Mouse (Mus musculus): Measurements from ENCODE around the gene Ren1. TPM values are rescaled to one million over a fixed set of nuclear protein-coding genes. Genes with fewer than 3 reads are reported as not detected.
"Not testable (repeated sequence)": the region's sequence is repeated elsewhere in the genome, so short reads cannot be mapped to it uniquely, and the experiment has no call there.

The Ren1 gene
- polyA plus RNA-seq, 1 experiment from 2014 or later: 1.3 TPM

DNA sequence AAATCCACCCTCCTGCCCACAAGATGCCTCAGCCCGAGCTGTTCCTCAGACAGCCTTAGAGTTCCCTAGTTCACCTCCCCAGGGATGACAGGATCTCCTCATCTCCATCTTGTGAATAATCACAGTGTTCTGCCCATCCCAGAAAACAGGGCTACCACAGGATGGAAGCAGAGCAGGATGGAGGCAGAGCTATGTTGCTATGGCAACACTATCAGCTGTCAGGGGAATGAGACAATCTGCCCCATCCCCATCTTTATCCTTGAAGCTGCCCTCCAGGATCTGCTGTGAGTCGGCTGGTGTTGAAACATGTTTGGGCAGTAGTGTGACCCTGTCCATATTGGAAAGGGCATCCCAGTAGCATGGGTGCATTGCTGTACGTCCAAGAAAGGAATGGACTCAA is 19.2 kb upstream of the Ren1 start:
- Histone ChIP-seq H3K4me2 (replicated peaks; ENCODE audit: low read depth, low read length) (no peak overlapping the region), H3K27me3 (replicated peaks; ENCODE audit: insufficient read depth, low read length) (no peaks in the 10 kb centered on the region), H3K4me3 (ENCODE audit: low read depth, low read length) (no peak overlapping the region), H3K9me3 (ENCODE audit: low read length) (no peaks in the 10 kb centered on the region), H3K9ac (replicated peaks; ENCODE audit: low read depth) (no peak overlapping the region), H3K4me1 (ENCODE audit: insufficient read depth, low read depth, low read length) (peaks cover 17% of the 10 kb centered on the region; the same call in 1 of the 2 replicates), H3K36me3 (ENCODE audit: insufficient read depth, low read length) (no peaks in the 10 kb centered on the region), H3K27ac (ENCODE audit: low read length) (no peak overlapping the region)
- DNase-seq (ENCODE audit: low spot score) (no peak), ATAC-seq (no peak)
- TF ChIP-seq EP300 (IDR thresholded peaks at IDR 0.05) (no peak), CTCF (IDR thresholded peaks at IDR 0.05) (no peak)
- WGBS: 59% methylated on average over 3 of the region's 3 CpGs

DNA sequence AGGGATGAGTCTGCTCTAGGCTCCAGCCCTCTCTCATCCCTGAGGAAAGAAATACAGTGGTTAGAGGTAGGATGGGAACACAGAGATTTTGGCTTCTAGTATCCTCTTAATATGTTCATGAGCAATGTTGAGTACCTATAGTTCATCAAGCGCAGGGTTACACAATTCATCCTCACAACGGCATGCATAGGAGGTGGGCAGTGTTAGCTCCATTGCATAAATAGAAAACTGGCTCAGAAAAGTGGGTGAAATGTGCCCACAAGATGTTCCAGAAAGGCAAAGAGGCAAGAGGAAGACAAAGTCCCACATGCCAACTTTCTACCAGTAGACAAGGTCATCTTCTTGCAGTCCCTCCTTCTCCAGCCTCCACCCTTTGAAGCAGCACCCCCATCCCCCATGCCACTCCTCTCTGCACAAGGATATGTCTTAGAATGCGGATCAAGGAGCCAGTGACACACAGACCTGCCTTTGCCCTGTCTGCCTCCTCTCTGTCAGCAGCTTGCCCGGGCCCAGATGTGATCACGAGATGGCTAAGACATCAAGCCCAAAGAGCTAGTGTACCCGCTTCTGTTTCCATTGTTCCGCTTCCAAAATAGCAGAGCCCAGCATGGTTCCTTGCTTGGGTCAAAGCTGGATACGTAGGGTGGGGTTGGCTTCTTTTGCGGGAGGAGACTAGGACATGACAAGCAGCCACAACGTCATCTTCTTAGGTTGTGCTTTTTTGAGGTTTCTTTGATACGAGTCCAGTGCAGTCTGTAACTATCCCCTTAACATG is 17.5 kb upstream of the Ren1 start:
- no peak for TF ChIP-seq EP300 (IDR thresholded peaks at IDR 0.05)
- no peak for TF ChIP-seq CTCF (IDR thresholded peaks at IDR 0.05)
- no peak overlapping the region for H3K9ac ChIP-seq (replicated peaks; ENCODE audit: low read depth)
- ATAC-seq: no peak
- DNase-seq (ENCODE audit: low spot score): no peak
- no peak overlapping the region for H3K27ac ChIP-seq (ENCODE audit: low read length)
- no peaks in the 10 kb centered on the region for H3K9me3 ChIP-seq (ENCODE audit: low read length)
- H3K4me2 ChIP-seq (replicated peaks; ENCODE audit: low read depth, low read length): no peak overlapping the region
- WGBS: 85% methylated on average over 11 of the region's 11 CpGs
- peaks cover 17% of the 10 kb centered on the region; the same call in 1 of the 2 replicates for H3K4me1 ChIP-seq (ENCODE audit: insufficient read depth, low read depth, low read length)
- H3K4me3 ChIP-seq (ENCODE audit: low read depth, low read length): no peak overlapping the region
- H3K27me3 ChIP-seq (replicated peaks; ENCODE audit: insufficient read depth, low read length): no peaks in the 10 kb centered on the region
- H3K36me3 ChIP-seq (ENCODE audit: insufficient read depth, low read length): no peaks in the 10 kb centered on the region

- TF ChIP-seq CTCF (IDR thresholded peaks at IDR 0.05): no peak
These were observed 16.4 kb upstream of the Ren1 start for GRCm38 (mm10) chr1:133333937-133334336.

DNA sequence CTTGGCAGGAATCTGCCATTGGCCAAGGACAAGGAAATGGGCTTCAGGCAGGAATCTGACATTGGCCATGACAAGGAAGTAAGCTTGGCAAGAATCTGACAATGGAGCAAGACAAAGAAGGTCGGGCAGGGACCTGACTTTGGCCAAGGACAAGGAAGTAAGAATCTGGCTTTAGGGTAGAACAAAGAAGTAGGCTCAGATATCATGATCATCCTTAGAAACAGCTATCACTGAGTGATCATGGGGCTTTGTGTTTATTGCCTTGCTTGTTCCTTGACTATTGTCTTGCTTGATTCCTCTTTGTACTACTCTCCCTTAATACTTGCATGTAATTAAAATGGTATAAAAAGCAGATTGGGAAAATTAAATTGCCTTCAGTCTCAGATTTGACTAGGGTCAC is 9.9 kb upstream of the Ren1 start:
- 50% methylated on average over 1 of the region's 1 CpGs for WGBS
- not testable (repeated sequence) for H3K4me1 ChIP-seq (ENCODE audit: insufficient read depth, low read depth, low read length); H3K27me3 ChIP-seq (replicated peaks; ENCODE audit: insufficient read depth, low read length); H3K4me3 ChIP-seq (ENCODE audit: low read depth, low read length); H3K36me3 ChIP-seq (ENCODE audit: insufficient read depth, low read length); DNase-seq (ENCODE audit: low spot score); H3K4me2 ChIP-seq (replicated peaks; ENCODE audit: low read depth, low read length); H3K9me3 ChIP-seq (ENCODE audit: low read length); H3K9ac ChIP-seq (replicated peaks; ENCODE audit: low read depth); ATAC-seq; H3K27ac ChIP-seq (ENCODE audit: low read length)

More at GRCm38 (mm10) chr1:133333937-133334336, 16.4 kb upstream of the Ren1 start:
- Histone ChIP-seq H3K4me2 (replicated peaks; ENCODE audit: low read depth, low read length) (no peak overlapping the region), H3K27ac (ENCODE audit: low read length) (no peak overlapping the region), H3K36me3 (ENCODE audit: insufficient read depth, low read length) (no peaks in the 10 kb centered on the region), H3K9ac (replicated peaks; ENCODE audit: low read depth) (no peak overlapping the region), H3K4me1 (ENCODE audit: insufficient read depth, low read depth, low read length) (peaks cover 9% of the 10 kb centered on the region; the same call in 1 of the 2 replicates), H3K4me3 (ENCODE audit: low read depth, low read length) (no peak overlapping the region), H3K9me3 (ENCODE audit: low read length) (no peaks in the 10 kb centered on the region), H3K27me3 (replicated peaks; ENCODE audit: insufficient read depth, low read length) (no peaks in the 10 kb centered on the region)
- DNase-seq (ENCODE audit: low spot score) (no peak), ATAC-seq (no peak)
- WGBS: 73% methylated on average over 6 of the region's 6 CpGs

- TF ChIP-seq CTCF (IDR thresholded peaks at IDR 0.05) (no peak), EP300 (IDR thresholded peaks at IDR 0.05) (no peak)
- H3K27ac ChIP-seq (ENCODE audit: low read length): no peak overlapping the region
- no peaks in the 10 kb centered on the region for H3K27me3 ChIP-seq (replicated peaks; ENCODE audit: insufficient read depth, low read length)
- no peaks in the 10 kb centered on the region for H3K9me3 ChIP-seq (ENCODE audit: low read length)
- H3K4me2 ChIP-seq (replicated peaks; ENCODE audit: low read depth, low read length): no peak overlapping the region
- ATAC-seq (no peak), DNase-seq (ENCODE audit: low spot score) (no peak)
- no peaks in the 10 kb centered on the region for H3K36me3 ChIP-seq (ENCODE audit: insufficient read depth, low read length)
- H3K4me1 ChIP-seq (ENCODE audit: insufficient read depth, low read depth, low read length): no peaks in the 10 kb centered on the region
- 85% methylated on average over 2 of the region's 2 CpGs for WGBS
- no peak overlapping the region for H3K9ac ChIP-seq (replicated peaks; ENCODE audit: low read depth)
- H3K4me3 ChIP-seq (ENCODE audit: low read depth, low read length): no peak overlapping the region
These were observed 6.0 kb upstream of the Ren1 start for GRCm38 (mm10) chr1:133344357-133344756.

DNA sequence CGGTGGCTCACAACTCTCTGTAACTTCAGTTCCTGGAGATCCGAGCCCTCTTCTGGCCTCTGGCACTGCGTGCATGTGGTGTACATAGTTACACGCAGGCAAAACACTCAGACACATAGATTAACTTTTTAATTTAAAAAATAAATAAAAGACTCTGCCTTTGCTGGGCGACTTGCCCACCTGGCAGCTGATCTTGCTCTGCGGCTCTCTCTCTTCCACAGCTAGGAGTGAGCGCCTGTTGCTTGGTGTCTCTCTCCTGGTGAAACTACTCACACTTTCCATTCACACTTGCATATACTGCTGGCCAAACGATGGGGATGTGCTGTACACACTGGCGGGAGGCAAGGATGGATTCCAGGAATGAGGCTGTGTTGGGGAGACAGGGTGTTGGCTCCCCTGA is 3.8 kb upstream of the Ren1 start:
- no peaks in the 10 kb centered on the region for H3K27me3 ChIP-seq (replicated peaks; ENCODE audit: insufficient read depth, low read length)
- H3K9ac ChIP-seq (replicated peaks; ENCODE audit: low read depth): no peak overlapping the region
- no peak for ATAC-seq
- no peak overlapping the region for H3K4me2 ChIP-seq (replicated peaks; ENCODE audit: low read depth, low read length)
- no peak overlapping the region for H3K27ac ChIP-seq (ENCODE audit: low read length)
- H3K4me3 ChIP-seq (ENCODE audit: low read depth, low read length): no peak overlapping the region
- DNase-seq (ENCODE audit: low spot score): no peak
- no peaks in the 10 kb centered on the region for H3K4me1 ChIP-seq (ENCODE audit: insufficient read depth, low read depth, low read length)
- no peaks in the 10 kb centered on the region for H3K9me3 ChIP-seq (ENCODE audit: low read length)
- H3K36me3 ChIP-seq (ENCODE audit: insufficient read depth, low read length): no peaks in the 10 kb centered on the region
- TF ChIP-seq EP300 (IDR thresholded peaks at IDR 0.05) (no peak), CTCF (IDR thresholded peaks at IDR 0.05) (no peak)
- WGBS: 66% methylated on average over 9 of the region's 9 CpGs
